Mouse (Mus musculus) liver, postnatal 0 days (tissue): ENCODE measurements at regions not wholly inside any gene's neighbourhood (a gene's known extent, or its start where the extent isn't known, plus 50 kb on each side); places are given as distances from the start of the nearest gene placed in this dataset.

Experiments
- CTCF ChIP-seq: sonication (generic); IDR thresholded peaks from 2 replicates; pipeline ENCODE4 v1.5.1; 2016; ENCODE audit warnings: antibody characterized with exemption, low read depth
- EP300 ChIP-seq: IDR thresholded peaks from 2 replicates; pipeline ENCODE4 v1.6.1; 2016; ENCODE audit warnings: antibody characterized with exemption, low read depth, mild to moderate bottlenecking

GRCm38 (mm10) chr12:13883317-13883716 is 268.5 kb downstream of the Fam84a start:
- TF ChIP-seq CTCF (no peak), EP300 (no peak)
